In genomic region chr13:102006565-102006964, GRCm38 (mm10) we compare ENCODE assay signal across 30 mouse cellular contexts.
A peak's percentile ranks its signal among the peaks of the same experiment; 100 is the strongest.
DNase-seq lines count a peak whose midpoint lies in the region; ATAC-seq and TF ChIP-seq lines count a peak whose summit lies in the region.
"Had no signal": no experiment of that assay in that cellular context is flagged by ENCODE, and none has a peak within 500 bp of the region (broad histone marks: within the 10 kb centered on the region; RNA-seq: fewer than 3 reads in every experiment).

No protein-coding gene starts in this region.

- ATAC-seq in forebrain, embryonic 14.5 days: no peak
- no peak for ATAC-seq in forebrain, embryonic 11.5 days (replicated peaks; ENCODE audit: low FRiP score)
- ATAC-seq in stomach, embryonic 15.5 days (ENCODE audit: insufficient read depth, low FRiP score, low read depth): peak; percentile 53; the same call in 1 of the 2 replicates
- ATAC-seq: forebrain, embryonic 15.5 days; hindbrain, postnatal 0 days; inflammation-experienced regulatory T-cells, adult 6 months; intestine, embryonic 16.5 days; Patski had no signal

- H3K4me1 ChIP-seq in forebrain, embryonic 14.5 days (ENCODE audit: control insufficient read depth, insufficient read depth, low read length): no peaks in the 10 kb centered on the region
- H3K4me1 ChIP-seq in forebrain, embryonic 11.5 days (replicated peaks; ENCODE audit: control insufficient read depth, insufficient read depth, low read length): no peaks in the 10 kb centered on the region
- H3K4me1 ChIP-seq in stomach, embryonic 15.5 days: no peaks in the 10 kb centered on the region
- H3K4me1 ChIP-seq in limb, embryonic 10.5 days: no peaks in the 10 kb centered on the region
- H3K4me1 ChIP-seq: embryonic facial prominence, embryonic 15.5 days; forebrain, embryonic 15.5 days; heart, embryonic 10.5 days; heart, embryonic 13.5 days had no signal

- H3K27me3 ChIP-seq in forebrain, embryonic 14.5 days (replicated peaks; ENCODE audit: control insufficient read depth, insufficient read depth, low read length): no peaks in the 10 kb centered on the region
- no peaks in the 10 kb centered on the region for H3K27me3 ChIP-seq in forebrain, embryonic 11.5 days (ENCODE audit: control insufficient read depth, insufficient read depth, low read length)
- no peaks in the 10 kb centered on the region for H3K27me3 ChIP-seq in stomach, embryonic 15.5 days (replicated peaks)
- H3K27me3 ChIP-seq in limb, embryonic 10.5 days (ENCODE audit: low read depth, poor library complexity, severe bottlenecking): no peaks in the 10 kb centered on the region
- H3K27me3 ChIP-seq: CH12.LX; embryonic facial prominence, embryonic 15.5 days; forebrain, embryonic 15.5 days; heart, embryonic 13.5 days; Patski had no signal

- no peaks in the 10 kb centered on the region for H3K9me3 ChIP-seq in forebrain, embryonic 14.5 days (replicated peaks; ENCODE audit: control insufficient read depth, low read length)
- no peaks in the 10 kb centered on the region for H3K9me3 ChIP-seq in forebrain, embryonic 11.5 days (ENCODE audit: control insufficient read depth, low read length)
- H3K9me3 ChIP-seq in stomach, embryonic 15.5 days: no peaks in the 10 kb centered on the region
- no peaks in the 10 kb centered on the region for H3K9me3 ChIP-seq in limb, embryonic 10.5 days (replicated peaks)
- H3K9me3 ChIP-seq: embryonic facial prominence, embryonic 15.5 days; forebrain, embryonic 15.5 days; G1E; heart, embryonic 10.5 days; heart, embryonic 13.5 days had no signal

- no peak overlapping the region for H3K9ac ChIP-seq in forebrain, embryonic 14.5 days (ENCODE audit: low read length)
- no peak overlapping the region for H3K9ac ChIP-seq in forebrain, embryonic 11.5 days (ENCODE audit: low read length)
- no peak overlapping the region for H3K9ac ChIP-seq in stomach, embryonic 15.5 days
- H3K9ac ChIP-seq: embryonic facial prominence, embryonic 15.5 days; forebrain, embryonic 15.5 days; heart, embryonic 13.5 days; hindbrain, embryonic 14.5 days had no signal

- TF ChIP-seq POLR2A in brain, embryonic 14.5 days (IDR thresholded peaks at IDR 0.05; ENCODE audit: borderline replicate concordance, extremely low read depth, insufficient read depth, insufficient read length, poor library complexity, severe bottlenecking): no peak

- no peak overlapping the region for H3K27ac ChIP-seq in forebrain, embryonic 14.5 days (ENCODE audit: low read depth, low read length)
- no peak overlapping the region for H3K27ac ChIP-seq in forebrain, embryonic 11.5 days (ENCODE audit: low read depth, low read length)
- no peak overlapping the region for H3K27ac ChIP-seq in stomach, embryonic 15.5 days
- H3K27ac ChIP-seq in limb, embryonic 10.5 days: no peak overlapping the region
- H3K27ac ChIP-seq: embryonic facial prominence, embryonic 15.5 days; forebrain, embryonic 15.5 days; heart, adult 2 months; heart, embryonic 10.5 days; heart, embryonic 13.5 days; hindbrain, embryonic 14.5 days; hindbrain, postnatal 0 days had no signal

- H3K4me2 ChIP-seq in forebrain, embryonic 14.5 days (ENCODE audit: low read length): no peak overlapping the region
- no peak overlapping the region for H3K4me2 ChIP-seq in forebrain, embryonic 11.5 days (ENCODE audit: low read depth, low read length, severe bottlenecking)
- no peak overlapping the region for H3K4me2 ChIP-seq in stomach, embryonic 15.5 days
- H3K4me2 ChIP-seq: embryonic facial prominence, embryonic 15.5 days; forebrain, embryonic 15.5 days; heart, embryonic 13.5 days; hindbrain, embryonic 14.5 days had no signal

- no peak overlapping the region for H3K4me3 ChIP-seq in forebrain, embryonic 14.5 days (ENCODE audit: low read depth, low read length)
- no peak overlapping the region for H3K4me3 ChIP-seq in forebrain, embryonic 11.5 days (ENCODE audit: low read depth, low read length)
- no peak overlapping the region for H3K4me3 ChIP-seq in stomach, embryonic 15.5 days (replicated peaks)
- no peak overlapping the region for H3K4me3 ChIP-seq in limb, embryonic 10.5 days
- H3K4me3 ChIP-seq: embryonic facial prominence, embryonic 15.5 days; forebrain, embryonic 15.5 days; heart, adult 2 months; heart, embryonic 10.5 days; heart, embryonic 13.5 days had no signal

- TF ChIP-seq CTCF in brain, embryonic 14.5 days (IDR thresholded peaks at IDR 0.05; ENCODE audit: borderline replicate concordance, extremely low read depth, insufficient read depth, insufficient read length): no peak

- peak; percentile 3 for DNase-seq in forebrain, embryonic 14.5 days (ENCODE audit: low spot score)
- no peak for DNase-seq in forebrain, embryonic 11.5 days (ENCODE audit: low spot score)
- DNase-seq in brain, embryonic 14.5 days (ENCODE audit: low read depth): peak; percentile 6
- DNase-seq in ovary, postnatal 14 days (ENCODE audit: low spot score): no peak
- no peak for DNase-seq in limb, embryonic 10.5 days (ENCODE audit: low spot score)
- DNase-seq: adrenal gland, adult 2 months; adrenal gland, postnatal 14 days; B cell, adult 2 months; cerebellum, adult 11-12 months; cerebellum, adult 8-10 months; cerebellum, postnatal 10 days; cerebellum, postnatal 36 days; embryo, embryonic 11 days; gastrocnemius, postnatal 10 days; gastrocnemius, postnatal 36 days; heart, adult 2 months; heart, postnatal 14 days; heart, postnatal 4 days had no signal

- H3K36me3 ChIP-seq in forebrain, embryonic 14.5 days (ENCODE audit: control insufficient read depth, insufficient read depth, low read length): no peaks in the 10 kb centered on the region
- H3K36me3 ChIP-seq in forebrain, embryonic 11.5 days (ENCODE audit: control insufficient read depth, insufficient read depth, low read length): no peaks in the 10 kb centered on the region
- no peaks in the 10 kb centered on the region for H3K36me3 ChIP-seq in stomach, embryonic 15.5 days
- no peaks in the 10 kb centered on the region for H3K36me3 ChIP-seq in limb, embryonic 10.5 days
- H3K36me3 ChIP-seq: embryonic facial prominence, embryonic 15.5 days; forebrain, embryonic 15.5 days; G1E; heart, embryonic 10.5 days; heart, embryonic 13.5 days had no signal

- 90% methylated on average over 5 of the region's 5 CpGs for WGBS in forebrain, embryonic 14.5 days
- 92% methylated on average over 5 of the region's 5 CpGs for WGBS in forebrain, embryonic 11.5 days
- whole genome bisulfite sequencing in stomach, embryonic 15.5 days: 39% methylated on average over 5 of the region's 5 CpGs
- 93% methylated on average over 5 of the region's 5 CpGs for WGBS in limb, embryonic 10.5 days

Comparison
In these comparisons a context has a peak if more than half of its experiments do, and no peak if none do; other contexts are left out.
1. DNase-seq: peak in forebrain, embryonic 14.5 days (single experiment) and brain, embryonic 14.5 days (single experiment); none in forebrain, embryonic 11.5 days (single experiment), ovary, postnatal 14 days (single experiment) and limb, embryonic 10.5 days (single experiment).